Mouse (Mus musculus): ENCODE results near the gene Tti1. TPM values are rescaled to one million over a fixed set of nuclear protein-coding genes. Genes with fewer than 3 reads are reported as not detected.
A peak's percentile ranks its signal among the peaks of the same experiment; 100 is the strongest.

Tti1 gene
- polyA plus RNA-seq, 1 experiment from 2014 or later, result 5.1 TPM

GRCm38 (mm10) chr2:157935444-157936171 lies 92.6 kb downstream of the Tti1 start:
- H3K36me3 ChIP-seq (ENCODE audit: control insufficient read depth, insufficient read depth), result no peaks in the 10 kb centered on the region
- H3K27me3 ChIP-seq (replicated peaks; ENCODE audit: control insufficient read depth, insufficient read depth, low read length), result peaks cover 32% of the 10 kb centered on the region
- peak; percentile 78 for ATAC-seq
- no peak overlapping the region for H3K9ac ChIP-seq (ENCODE audit: low read depth, low read length)
- 45% methylated on average over 11 of the region's 11 CpGs for WGBS
- TF ChIP-seq CTCF (IDR thresholded peaks at IDR 0.05; ENCODE audit: low read depth), result no peak; the same call in 1 of the 2 replicates
- H3K4me3 ChIP-seq (ENCODE audit: low read depth, low read length), result no peak overlapping the region
- peak overlapping the region; percentile 17; the same call in 1 of the 2 replicates for H3K4me2 ChIP-seq (replicated peaks; ENCODE audit: low read depth)
- no peaks in the 10 kb centered on the region for H3K4me1 ChIP-seq (replicated peaks; ENCODE audit: control insufficient read depth, insufficient read depth, low read length)
- no peak overlapping the region for H3K27ac ChIP-seq (ENCODE audit: low read depth, low read length)
- no peaks in the 10 kb centered on the region for H3K9me3 ChIP-seq (ENCODE audit: control insufficient read depth)

GRCm38 (mm10) chr2:157932655-157933054 lies 95.6 kb downstream of the Tti1 start:
- no peak overlapping the region for H3K4me2 ChIP-seq (replicated peaks; ENCODE audit: low read depth)
- H3K4me3 ChIP-seq (ENCODE audit: low read depth, low read length), result no peak overlapping the region
- no peak for ATAC-seq
- H3K4me1 ChIP-seq (replicated peaks; ENCODE audit: control insufficient read depth, insufficient read depth, low read length), result no peaks in the 10 kb centered on the region
- no peaks in the 10 kb centered on the region for H3K36me3 ChIP-seq (ENCODE audit: control insufficient read depth, insufficient read depth)
- peaks cover 9% of the 10 kb centered on the region for H3K27me3 ChIP-seq (replicated peaks; ENCODE audit: control insufficient read depth, insufficient read depth, low read length)
- H3K27ac ChIP-seq (ENCODE audit: low read depth, low read length), result no peak overlapping the region
- H3K9ac ChIP-seq (ENCODE audit: low read depth, low read length), result no peak overlapping the region
- no peaks in the 10 kb centered on the region for H3K9me3 ChIP-seq (ENCODE audit: control insufficient read depth)
- TF ChIP-seq CTCF (IDR thresholded peaks at IDR 0.05; ENCODE audit: low read depth), result peak; percentile 52
- WGBS, result 77% methylated on average over 4 of the region's 4 CpGs

Other genes with a start within 250 kb of the Tti1 start
- 0.75 and 0.90 TPM in 2 replicates for gene Vstm2l, start 113.8 kb downstream of the Tti1 start, polyA plus RNA-seq (2015; fragmentation: Nextera tagmentation; extraction: Ambion mirVana)
- 17.1 and 19.8 TPM in 2 replicates for gene Rprd1b, start 64 bp upstream of the Tti1 start, polyA plus RNA-seq (2015; fragmentation: Nextera tagmentation; extraction: Ambion mirVana)
- gene Tgm2, start 118.0 kb upstream of the Tti1 start, polyA plus RNA-seq (2015; fragmentation: Nextera tagmentation; extraction: Ambion mirVana), result 40.0 and 40.4 TPM in 2 replicates
- gene D630003M21Rik, start 200.8 kb upstream of the Tti1 start, polyA plus RNA-seq (2015; fragmentation: Nextera tagmentation; extraction: Ambion mirVana), result 0.76 and 0.82 TPM in 2 replicates
- gene Bpi, start 229.7 kb upstream of the Tti1 start, polyA plus RNA-seq (2015; fragmentation: Nextera tagmentation; extraction: Ambion mirVana), result not detected in 2 replicates

All from intestine, postnatal 0 days (tissue).